Mouse (Mus musculus): Measurements from ENCODE around the gene Hfe.

Gene Hfe

GRCm38 (mm10) chr13:23710374-23711089 is at the start of gene Hfe:
Gene Hfe (minus strand): TSS chr13:23710854.
- peak; percentile 58 for DNase-seq

- DNase-seq: no peak
Observed at GRCm38 (mm10) chr13:23759916-23760239, 49.2 kb upstream of the Hfe start.

- DNase-seq: no peak
Observed at GRCm38 (mm10) chr13:23759251-23759771, 48.7 kb upstream of the Hfe start.

- no peak for DNase-seq
Observed at GRCm38 (mm10) chr13:23757921-23758320, 47.3 kb upstream of the Hfe start.

- DNase-seq: no peak
Observed at GRCm38 (mm10) chr13:23757211-23757773, 46.6 kb upstream of the Hfe start.

GRCm38 (mm10) chr13:23756790-23757189 is 46.1 kb upstream of the Hfe start, which contains the start of gene Hist1h4b:
Gene Hist1h4b (plus strand): TSS chr13:23757013.
- peak; percentile 91 for DNase-seq

- no peak for DNase-seq
Observed at GRCm38 (mm10) chr13:23755000-23755399, 44.3 kb upstream of the Hfe start.

GRCm38 (mm10) chr13:23753314-23754078 is 42.8 kb upstream of the Hfe start:
- no peak for DNase-seq

GRCm38 (mm10) chr13:23752742-23753172 is 42.1 kb upstream of the Hfe start:
- DNase-seq: no peak

GRCm38 (mm10) chr13:23752067-23752741 is 41.5 kb upstream of the Hfe start, which contains the start of gene Hist1h3b:
Gene Hist1h3b (plus strand): TSS chr13:23752267.
- DNase-seq: peak; percentile 88

GRCm38 (mm10) chr13:23751478-23751956 is 40.9 kb upstream of the Hfe start:
- no peak for DNase-seq

GRCm38 (mm10) chr13:23750839-23751477 is 40.3 kb upstream of the Hfe start, which contains the start of gene Hist1h2ab:
Gene Hist1h2ab (plus strand): TSS chr13:23751126.
- peak; percentile 22 for DNase-seq

GRCm38 (mm10) chr13:23749563-23750121 is 39.0 kb upstream of the Hfe start:
- DNase-seq: no peak

- DNase-seq: no peak
Observed at GRCm38 (mm10) chr13:23747892-23748288, 37.2 kb upstream of the Hfe start.

- DNase-seq: no peak
Observed at GRCm38 (mm10) chr13:23747081-23747891, 36.6 kb upstream of the Hfe start.

- DNase-seq: peak; percentile 56
Observed at GRCm38 (mm10) chr13:23746201-23747080, 35.8 kb upstream of the Hfe start, which contains the start of gene Hist1h2bb. Gene Hist1h2bb (plus strand): TSS chr13:23746734.

- peak; percentile 88 for DNase-seq
Observed at GRCm38 (mm10) chr13:23745381-23746161, 34.9 kb upstream of the Hfe start, which contains the start of gene Hist1h3c. Gene Hist1h3c (minus strand): TSS chr13:23745602.

GRCm38 (mm10) chr13:23744421-23745380 is 34.0 kb upstream of the Hfe start:
- no peak for DNase-seq

Measured in lung, postnatal 14 days (tissue).